Mouse (Mus musculus) kidney, postnatal 14 days (tissue): Measurements from ENCODE around the gene Insrr.
A peak's percentile ranks its signal among the peaks of the same experiment; 100 is the strongest.
"Not testable (repeated sequence)": the region's sequence is repeated elsewhere in the genome, so short reads cannot be mapped to it uniquely, and the experiment has no call there.

Source experiments
- DNase-seq: peaks from one replicate; pipeline ENCODE4 v3.0.0; 2022; ENCODE audit warnings: mixed read lengths

Gene Insrr

GRCm38 (mm10) chr3:87833482-87833881, 36.7 kb downstream of the Insrr start:
- no peak for DNase-seq

- DNase-seq: peak; percentile 78
Observed at GRCm38 (mm10) chr3:87838622-87839021, 41.9 kb downstream of the Insrr start.

DNA sequence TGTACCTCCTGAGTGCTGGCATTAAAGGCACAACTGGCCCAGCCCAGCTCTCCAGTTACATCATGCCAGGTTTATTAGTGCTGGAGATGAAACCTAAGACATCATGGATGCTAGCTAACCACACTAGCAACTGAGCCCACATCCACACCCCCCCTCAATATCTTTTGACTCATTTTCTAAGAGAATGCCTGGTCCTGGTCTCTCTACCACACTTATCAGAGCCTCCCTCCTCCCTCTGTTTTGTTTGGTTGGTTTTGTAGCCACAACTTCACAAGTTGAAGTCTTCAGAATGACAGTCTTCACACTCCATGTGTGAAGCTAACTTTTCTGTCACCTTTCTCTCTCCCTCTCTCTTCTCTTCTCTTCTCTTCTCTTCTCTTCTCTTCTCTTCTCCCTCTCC, 44.1 kb downstream of the Insrr start:
- DNase-seq: no peak

GRCm38 (mm10) chr3:87844981-87845380, 48.2 kb downstream of the Insrr start:
- no peak for DNase-seq

DNA sequence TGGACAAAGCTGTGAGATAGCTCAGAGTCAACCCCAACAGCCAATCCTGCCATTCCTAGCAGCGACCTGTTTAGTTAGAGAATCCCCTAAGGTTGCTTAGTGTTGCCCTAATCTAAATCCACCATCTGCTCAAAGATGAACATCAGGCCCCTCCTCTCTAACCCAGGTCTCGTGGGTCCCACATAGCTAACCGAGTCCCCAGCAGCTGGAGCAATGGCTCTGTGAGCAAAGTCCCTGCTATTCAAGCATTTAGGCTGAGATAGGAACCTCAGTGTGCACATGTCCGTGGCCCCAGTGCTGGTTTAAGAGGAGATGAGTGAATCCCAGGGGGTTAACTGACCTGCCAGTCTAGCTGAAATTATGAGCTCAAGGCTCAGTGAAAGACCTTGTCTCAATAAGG, 49.4 kb downstream of the Insrr start:
- DNase-seq: no peak

GRCm38 (mm10) chr3:87846650-87847110, 49.9 kb downstream of the Insrr start, which contains the start of gene Sh2d2a:
TSS of gene Sh2d2a (plus strand) at chr3:87846755.
- no peak for DNase-seq

DNA sequence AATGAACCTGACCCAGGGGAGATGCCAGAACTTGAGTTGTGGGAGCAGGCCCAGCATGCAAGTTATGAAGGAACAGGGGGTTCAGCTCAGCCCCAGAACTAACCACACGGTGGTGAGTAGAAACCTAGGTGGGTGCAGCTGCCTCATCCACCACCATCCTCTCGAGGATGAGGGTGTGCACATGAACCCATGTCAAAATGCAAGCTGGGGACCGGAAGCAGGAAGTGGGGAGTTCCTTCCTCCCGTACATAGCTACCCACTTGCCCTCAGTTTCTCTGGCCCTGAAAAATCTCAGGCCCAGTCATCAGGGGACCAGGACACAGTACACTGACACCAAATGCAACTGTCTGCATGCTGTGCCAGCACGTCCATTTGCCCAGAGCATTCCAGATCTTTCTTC, 50.9 kb downstream of the Insrr start:
- DNase-seq: no peak

DNA sequence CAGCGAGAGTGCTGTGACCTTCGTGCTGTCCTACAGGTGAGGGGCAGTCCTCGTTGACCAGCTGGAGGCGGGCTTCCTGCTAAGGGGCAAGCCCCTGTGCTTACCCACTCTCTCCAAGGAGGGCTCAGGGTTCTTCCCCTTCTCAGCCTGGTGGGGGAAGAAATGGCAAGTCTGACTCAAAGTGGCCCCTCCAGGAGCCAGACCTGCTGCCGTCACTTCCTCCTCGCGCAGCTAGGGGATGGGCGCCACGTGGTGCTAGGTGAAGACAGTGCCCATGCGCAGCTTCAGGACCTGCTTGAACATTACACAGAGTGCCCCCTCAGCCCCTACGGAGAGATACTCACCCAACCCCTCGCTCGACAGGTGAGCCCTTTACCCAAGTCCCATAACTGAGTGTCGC, 52.4 kb downstream of the Insrr start:
- no peak for DNase-seq

DNA sequence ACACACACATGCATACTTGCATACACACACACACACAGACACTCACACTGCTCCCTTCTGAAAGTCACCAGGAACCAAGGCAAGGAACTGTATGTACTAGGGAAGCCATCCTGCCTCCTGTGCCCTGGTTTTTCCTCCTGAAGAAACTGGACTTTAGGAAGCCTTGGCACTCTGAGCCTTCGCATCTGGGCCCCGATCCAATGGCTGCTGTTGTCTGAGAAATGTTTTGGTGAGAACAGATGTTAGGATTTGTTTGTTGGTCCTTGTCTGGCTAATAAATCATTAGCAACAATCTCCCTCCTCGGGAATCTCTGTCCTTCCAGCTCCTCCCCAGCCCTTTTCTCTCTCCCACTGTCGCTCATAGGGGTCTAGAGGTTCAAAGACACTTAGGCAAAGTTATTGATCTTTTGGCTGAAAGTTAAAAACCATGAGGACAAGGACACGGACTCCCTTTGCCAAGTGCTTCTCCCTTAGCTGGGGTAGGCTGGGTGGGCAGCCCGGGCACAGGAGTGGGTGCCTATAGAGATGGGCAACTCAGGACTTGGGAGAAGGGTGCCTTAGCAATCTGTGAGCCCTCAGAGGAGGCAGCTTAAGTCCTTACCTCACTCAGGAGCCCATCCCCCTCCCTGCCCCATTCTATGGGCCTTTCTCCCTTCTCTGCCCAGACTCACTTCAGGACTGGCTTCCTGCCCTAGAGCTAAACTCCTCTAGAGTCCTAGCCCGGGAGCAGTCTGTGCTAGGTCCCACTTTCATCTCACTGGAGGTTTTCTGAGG, 58.2 kb downstream of the Insrr start:
- DNase-seq: peak; percentile 67

DNA sequence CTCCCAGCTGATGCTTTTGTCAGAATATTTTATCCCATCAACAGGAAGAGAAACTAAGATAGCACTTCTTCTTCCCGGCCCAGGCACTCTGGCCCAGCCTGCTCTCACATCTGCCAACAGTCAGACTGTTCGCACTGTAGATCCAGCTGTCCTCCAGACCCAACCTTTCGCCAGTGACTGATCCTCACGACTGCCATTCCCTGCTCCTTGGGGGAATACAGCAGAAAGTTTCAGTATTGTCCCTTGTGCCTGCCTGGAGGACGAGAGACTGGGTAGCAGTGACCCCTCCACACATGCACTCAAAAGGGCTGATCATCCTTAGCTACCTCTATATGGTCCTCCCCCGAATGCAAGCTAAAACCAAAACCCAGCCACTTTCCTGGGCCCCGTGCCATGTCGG, 59.2 kb downstream of the Insrr start:
- DNase-seq: no peak

DNA sequence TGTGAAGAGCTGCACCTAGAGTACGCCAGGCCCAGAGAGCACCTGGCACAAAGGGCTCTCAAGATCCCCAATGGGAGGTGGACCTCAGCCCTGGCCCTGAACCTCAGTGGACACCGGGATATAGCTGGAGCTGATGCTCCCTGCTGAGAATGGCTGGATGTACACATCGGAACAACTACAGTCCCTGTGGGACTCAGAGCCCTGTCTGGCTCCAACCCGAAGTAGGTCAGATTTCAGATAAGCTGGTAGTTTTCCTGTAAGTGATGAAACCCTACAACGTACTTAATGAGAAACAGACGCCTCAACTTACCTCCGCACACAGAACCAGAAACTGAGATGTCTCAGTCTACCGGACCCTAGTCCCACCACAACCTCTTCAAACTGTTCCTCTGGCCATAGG, 60.9 kb downstream of the Insrr start:
- DNase-seq: no peak

GRCm38 (mm10) chr3:87859813-87860212, 63.1 kb downstream of the Insrr start:
- DNase-seq: peak; percentile 80

DNA sequence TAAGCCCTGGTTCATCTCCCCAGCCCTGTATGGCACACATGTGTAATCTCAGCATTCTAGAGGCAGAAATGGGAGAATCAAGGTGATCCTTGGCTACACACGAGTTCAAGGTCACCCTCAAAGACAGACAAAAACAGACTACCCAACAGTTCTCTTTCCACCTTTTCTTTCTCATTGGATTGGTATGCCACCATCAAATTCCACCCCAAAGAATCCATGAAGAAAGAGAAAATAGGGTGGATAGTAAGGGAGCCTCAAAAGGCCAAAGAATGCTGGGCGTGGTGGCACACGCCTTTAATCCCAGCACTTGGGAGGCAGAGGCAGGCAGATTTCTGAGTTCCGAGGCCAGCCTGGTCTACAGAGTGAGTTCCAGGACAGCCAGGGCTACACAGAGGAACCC, 67.4 kb downstream of the Insrr start:
- not testable (repeated sequence) for DNase-seq
